8 mouse cellular contexts compared by ENCODE assay signal in genomic region chr5:118879808-118880478, GRCm38 (mm10).
A peak's percentile ranks its signal among the peaks of the same experiment; 100 is the strongest.
DNase-seq lines count a peak whose midpoint lies in the region; ATAC-seq and TF ChIP-seq lines count a peak whose summit lies in the region.

No protein-coding gene starts in this region.

- H3K9me3 ChIP-seq in embryonic facial prominence, embryonic 10.5 days: 0 out of 2 replicates have a peak, but pooled peaks cover 2% of the 10 kb centered on the region
- H3K9me3 ChIP-seq in kidney, embryonic 16.5 days (ENCODE audit: low read length): no peaks in the 10 kb centered on the region
- no peaks in the 10 kb centered on the region for H3K9me3 ChIP-seq in liver, embryonic 14.5 days (ENCODE audit: control insufficient read depth, low read length)

- WGBS in embryonic facial prominence, embryonic 10.5 days: 15% methylated on average over 13 of the region's 13 CpGs
- WGBS in heart, adult 2 months: 9% methylated on average over 13 of the region's 13 CpGs
- WGBS in kidney, embryonic 16.5 days: 7% methylated on average over 13 of the region's 13 CpGs
- WGBS in liver, embryonic 14.5 days (ENCODE audit: insufficient replicate concordance): 18% methylated on average over 13 of the region's 13 CpGs

- no peak for ATAC-seq in kidney, embryonic 16.5 days (ENCODE audit: low FRiP score, low TSS enrichment)
- ATAC-seq in liver, embryonic 14.5 days (ENCODE audit: insufficient read depth): no peak

- no peaks in the 10 kb centered on the region for H3K79me2 ChIP-seq in heart, adult 2 months (replicated peaks; ENCODE audit: control insufficient read depth, insufficient read depth, low read length)

- no peak overlapping the region for H3K4me3 ChIP-seq in embryonic facial prominence, embryonic 10.5 days
- no peak overlapping the region for H3K4me3 ChIP-seq in heart, adult 2 months
- no peak overlapping the region for H3K4me3 ChIP-seq in kidney, embryonic 16.5 days (ENCODE audit: low read length)
- H3K4me3 ChIP-seq in liver, embryonic 14.5 days (ENCODE audit: insufficient read depth in 1 of 2, low read depth in 2 of 2, low read length in 2 of 2): no peak overlapping the region

- H3K36me3 ChIP-seq in embryonic facial prominence, embryonic 10.5 days (replicated peaks): no peaks in the 10 kb centered on the region
- no peaks in the 10 kb centered on the region for H3K36me3 ChIP-seq in heart, adult 2 months (ENCODE audit: control insufficient read depth, insufficient read depth, low read length)
- no peaks in the 10 kb centered on the region for H3K36me3 ChIP-seq in kidney, embryonic 16.5 days (ENCODE audit: insufficient read depth, low read length)
- no peaks in the 10 kb centered on the region for H3K36me3 ChIP-seq in liver, embryonic 14.5 days (replicated peaks; ENCODE audit: control insufficient read depth, insufficient read depth, low read depth)

- no peak overlapping the region; the same call in 1 of the 2 replicates for H3K4me2 ChIP-seq in kidney, embryonic 16.5 days (replicated peaks; ENCODE audit: low read depth, low read length)
- H3K4me2 ChIP-seq in liver, embryonic 14.5 days (ENCODE audit: low read depth): no peak overlapping the region

- peak; percentile 5 for DNase-seq in A20 (ENCODE audit: low read depth, low spot score)
- peak; percentile 90 for DNase-seq in adrenal gland, postnatal 10 days
- peak; percentile 73 for DNase-seq in embryonic facial prominence, embryonic 10.5 days (ENCODE audit: low spot score)
- DNase-seq in heart, adult 2 months: peak; percentile 64 to 81
- DNase-seq in liver, embryonic 14.5 days (ENCODE audit: low read depth in 3 of 3, low spot score in 3 of 3): peak; percentile 3 to 7 (median 5)
- DNase-seq in ovary, postnatal 14 days (ENCODE audit: low spot score): peak; percentile 71
- peak; percentile 47 for DNase-seq in urinary bladder, postnatal 10 days (ENCODE audit: low spot score)

- intact Hi-C loops in heart, adult 2 months (cut with DNase I): loop anchor here (1.0 to 10.0 kb wide), 5 partner anchors 69 to 811 kb away; partner anchors contain the start of gene Tbx3

- peaks cover 45% of the 10 kb centered on the region for H3K27me3 ChIP-seq in embryonic facial prominence, embryonic 10.5 days (replicated peaks; ENCODE audit: low read depth, poor library complexity, severe bottlenecking)
- no peaks in the 10 kb centered on the region for H3K27me3 ChIP-seq in heart, adult 2 months (ENCODE audit: control insufficient read depth, insufficient read depth, low read length)
- H3K27me3 ChIP-seq in kidney, embryonic 16.5 days (ENCODE audit: insufficient read depth, low read length): peaks cover 39% of the 10 kb centered on the region
- H3K27me3 ChIP-seq in liver, embryonic 14.5 days (ENCODE audit: control insufficient read depth, insufficient read depth, low read length): peaks cover 14% of the 10 kb centered on the region

- peaks cover 47% of the 10 kb centered on the region for H3K4me1 ChIP-seq in embryonic facial prominence, embryonic 10.5 days
- H3K4me1 ChIP-seq in heart, adult 2 months (ENCODE audit: control insufficient read depth, insufficient read depth, low read length): peaks cover 4% of the 10 kb centered on the region; the same call in 1 of the 2 replicates
- H3K4me1 ChIP-seq in kidney, embryonic 16.5 days (ENCODE audit: insufficient read depth, low read length): peaks cover 20% of the 10 kb centered on the region; the same call in 1 of the 2 replicates
- no peaks in the 10 kb centered on the region for H3K4me1 ChIP-seq in liver, embryonic 14.5 days (replicated peaks; ENCODE audit: control insufficient read depth in 2 of 2, insufficient read depth in 2 of 2, low read length in 1 of 2)

- peak; percentile 99 for TF ChIP-seq CTCF in heart, adult 2 months (IDR thresholded peaks at IDR 0.05)
- TF ChIP-seq CTCF in liver, embryonic 14.5 days (IDR thresholded peaks at IDR 0.05; ENCODE audit: low read depth): peak; percentile 68

- no peak for TF ChIP-seq POLR2A in heart, adult 2 months (IDR thresholded peaks at IDR 0.05; ENCODE audit: insufficient read depth, low read depth, low read length)

- H3K9ac ChIP-seq in heart, adult 2 months (ENCODE audit: low read depth, low read length): no peak overlapping the region
- H3K9ac ChIP-seq in kidney, embryonic 16.5 days (replicated peaks; ENCODE audit: low read length): no peak overlapping the region
- H3K9ac ChIP-seq in liver, embryonic 14.5 days (replicated peaks): no peak overlapping the region

- peak overlapping the region; percentile 79 for H3K27ac ChIP-seq in embryonic facial prominence, embryonic 10.5 days (replicated peaks)
- peak overlapping the region; percentile 60 for H3K27ac ChIP-seq in heart, adult 2 months
- H3K27ac ChIP-seq in kidney, embryonic 16.5 days (ENCODE audit: low read length): peak overlapping the region; percentile 65; the same call in 1 of the 2 replicates
- no peak overlapping the region for H3K27ac ChIP-seq in liver, embryonic 14.5 days

- no peak for TF ChIP-seq EP300 in heart, adult 2 months (IDR thresholded peaks at IDR 0.05; ENCODE audit: insufficient read depth, low read depth, low read length)
- no peak for TF ChIP-seq EP300 in liver, embryonic 14.5 days (IDR thresholded peaks at IDR 0.05; ENCODE audit: low read depth)

Comparison
In these comparisons a context has a peak if more than half of its experiments do, and no peak if none do; other contexts are left out.
1. DNase-seq: peak in every context shown above with its lines; median percentile 90 in adrenal gland, postnatal 10 days; 73 in embryonic facial prominence, embryonic 10.5 days; 72 in heart, adult 2 months; 71 in ovary, postnatal 14 days; 47 in urinary bladder, postnatal 10 days; 5 in A20; 5 in liver, embryonic 14.5 days.